Mouse (Mus musculus): ENCODE data around the gene Slc7a1.

Gene Slc7a1

DNA sequence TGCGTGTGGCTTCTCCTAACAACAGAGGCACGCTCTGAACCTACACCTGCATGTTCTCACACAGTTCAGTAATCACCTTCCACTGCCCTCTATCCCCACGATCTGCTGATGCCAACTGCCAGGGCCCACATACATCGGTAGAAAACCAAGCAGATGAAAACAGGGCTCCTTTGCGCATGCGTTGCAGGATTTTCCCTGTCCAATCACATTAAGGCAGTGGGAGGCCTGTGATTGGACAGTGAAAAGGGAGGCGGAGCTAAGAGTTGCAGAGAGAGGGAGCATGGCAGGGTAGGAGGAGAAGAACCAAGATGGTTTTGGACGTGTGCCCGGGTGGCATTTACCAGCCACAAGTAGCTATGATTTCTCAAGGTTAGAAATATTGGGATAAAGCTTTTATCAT lies 28.3 kb downstream of the Slc7a1 start:
- in situ Hi-C loops (cut with MboI, MseI), result no loop called here

GRCm38 (mm10) chr5:148370624-148371023 lies 29.1 kb downstream of the Slc7a1 start:
- in situ Hi-C loops (cut with MboI, MseI), result no loop called here

- in situ Hi-C loops (cut with MboI, MseI), result no loop called here
These were observed 30.5 kb downstream of the Slc7a1 start for GRCm38 (mm10) chr5:148369178-148369577.

- in situ Hi-C loops (cut with MboI, MseI), result no loop called here
These were observed 31.9 kb downstream of the Slc7a1 start for GRCm38 (mm10) chr5:148367816-148368215.

- in situ Hi-C loops (cut with MboI, MseI), result no loop called here
These were observed 33.2 kb downstream of the Slc7a1 start for GRCm38 (mm10) chr5:148366455-148366854.

GRCm38 (mm10) chr5:148363441-148364113 lies 36.1 kb downstream of the Slc7a1 start:
- in situ Hi-C loops (cut with MboI, MseI), result no loop called here

- in situ Hi-C loops (cut with MboI, MseI), result no loop called here
These were observed 37.4 kb downstream of the Slc7a1 start for GRCm38 (mm10) chr5:148362296-148362695.

GRCm38 (mm10) chr5:148361759-148362010 lies 38.0 kb downstream of the Slc7a1 start:
- in situ Hi-C loops (cut with MboI, MseI), result no loop called here

- in situ Hi-C loops (cut with MboI, MseI), result no loop called here
These were observed 38.6 kb downstream of the Slc7a1 start for GRCm38 (mm10) chr5:148360922-148361758.

GRCm38 (mm10) chr5:148359131-148359530 lies 40.6 kb downstream of the Slc7a1 start:
- in situ Hi-C loops (cut with MboI, MseI), result no loop called here

GRCm38 (mm10) chr5:148357168-148357567 lies 42.5 kb downstream of the Slc7a1 start:
- in situ Hi-C loops (cut with MboI, MseI), result no loop called here

- in situ Hi-C loops (cut with MboI, MseI), result no loop called here
These were observed 43.9 kb downstream of the Slc7a1 start for GRCm38 (mm10) chr5:148355822-148356221.

DNA sequence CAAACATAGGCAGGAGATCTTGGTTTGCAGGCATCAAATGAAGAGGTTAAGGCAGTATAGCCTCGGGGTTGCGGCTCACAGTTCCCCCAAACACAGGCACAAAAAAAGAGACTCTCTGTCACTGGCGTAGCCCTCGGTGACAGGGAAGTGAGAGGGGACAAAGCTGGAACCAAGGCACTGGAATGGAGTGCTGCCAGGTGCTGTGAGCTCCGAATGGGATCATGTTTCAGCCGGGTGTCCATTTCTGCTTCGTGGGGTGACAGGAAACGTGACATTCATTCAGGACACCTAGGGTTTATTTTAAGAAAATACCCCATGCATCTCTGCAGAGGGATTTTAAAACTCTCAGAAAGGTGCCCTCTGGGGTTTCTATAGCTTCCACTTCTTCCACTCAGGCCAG lies 45.2 kb downstream of the Slc7a1 start:
- in situ Hi-C loops (cut with MboI, MseI), result no loop called here

DNA sequence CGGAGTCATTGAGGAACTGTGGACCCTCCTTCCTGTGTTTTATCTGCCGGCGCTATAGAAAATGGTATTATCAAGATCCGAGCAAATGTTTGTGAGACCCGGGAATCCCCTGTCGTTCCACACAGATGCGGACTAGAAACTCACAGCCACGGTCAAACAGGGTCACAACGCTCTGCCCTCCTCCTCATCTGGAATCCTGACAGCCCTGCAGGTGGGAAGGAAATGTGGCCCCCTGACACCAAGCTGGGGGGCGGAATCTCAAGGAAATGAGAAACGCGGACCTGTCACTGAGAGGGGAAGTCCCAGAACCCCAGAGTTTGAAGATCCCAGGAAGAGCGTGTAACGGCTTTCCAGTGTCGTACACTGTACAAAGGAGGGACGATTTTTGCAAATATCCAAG lies 46.3 kb downstream of the Slc7a1 start:
- in situ Hi-C loops (cut with MboI, MseI), result no loop called here

GRCm38 (mm10) chr5:148349327-148350011 lies 50.2 kb downstream of the Slc7a1 start:
- in situ Hi-C loops (cut with MboI, MseI), result no loop called here

GRCm38 (mm10) chr5:148348153-148348552 lies 51.6 kb downstream of the Slc7a1 start:
- in situ Hi-C loops (cut with MboI, MseI), result no loop called here

GRCm38 (mm10) chr5:148346543-148346942 lies 53.2 kb downstream of the Slc7a1 start:
- in situ Hi-C loops (cut with MboI, MseI), result no loop called here

DNA sequence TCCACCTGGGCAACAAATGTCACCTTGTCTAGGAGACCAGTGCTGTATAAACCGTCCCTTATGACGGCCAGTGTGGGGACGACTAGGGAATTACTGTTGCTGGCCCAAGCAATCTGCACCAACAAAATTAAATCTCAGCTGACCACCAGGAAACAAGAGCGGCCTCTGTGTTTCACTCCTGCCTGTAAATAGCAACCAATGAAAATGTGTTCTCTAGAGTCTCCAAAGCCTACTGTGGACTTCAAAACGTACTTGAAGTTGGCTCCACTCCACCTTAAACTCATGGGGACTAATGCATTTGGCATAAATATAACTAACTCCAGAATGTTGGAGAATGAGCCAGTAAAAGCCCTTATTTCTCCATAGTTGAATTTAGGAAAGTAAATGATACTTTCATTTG lies 55.3 kb downstream of the Slc7a1 start:
- in situ Hi-C loops (cut with MboI, MseI), result no loop called here

- in situ Hi-C loops (cut with MboI, MseI), result no loop called here
These were observed 57.5 kb downstream of the Slc7a1 start for GRCm38 (mm10) chr5:148342061-148342741.

DNA sequence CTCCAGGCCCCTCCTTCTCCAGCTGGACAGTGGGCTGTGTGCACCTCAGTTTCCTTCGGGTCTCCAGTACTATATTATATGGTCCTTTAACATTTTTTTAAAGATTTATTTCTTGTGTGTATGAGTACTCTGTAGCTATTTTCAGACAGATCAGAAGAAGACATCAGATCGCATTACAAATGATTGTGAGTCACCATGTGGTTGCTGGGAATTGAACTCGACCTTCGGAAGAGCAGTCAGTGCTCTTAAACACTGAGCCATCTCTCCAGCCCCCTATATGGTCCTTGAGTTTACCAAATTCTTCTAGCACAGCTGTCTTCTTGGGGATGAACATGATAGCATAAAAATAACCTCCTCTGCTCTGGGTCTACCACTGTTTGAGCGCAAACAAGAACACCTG lies 60.6 kb downstream of the Slc7a1 start:
- in situ Hi-C loops (cut with MboI, MseI), result loop anchor here (5.0 to 10.0 kb wide), 2 partner anchors 48 to 456 kb away; no protein-coding TSS in a partner anchor

- in situ Hi-C loops (cut with MboI, MseI), result loop anchor here (10.0 kb wide), 1 partner anchor 462 kb away; no protein-coding TSS in a partner anchor
These were observed 67.1 kb downstream of the Slc7a1 start for GRCm38 (mm10) chr5:148332622-148332974.

Data from regulatory T cell (primary cell).